Mouse (Mus musculus) megakaryocyte, embryonic 14.5 days (primary cell): Measurements from ENCODE around the gene Slc17a4. TPM values are rescaled to one million over a fixed set of nuclear protein-coding genes. Genes with fewer than 3 reads are reported as not detected.

Experiments used
- H3K27me3 ChIP-seq: replicated peaks from 2 replicates; pipeline ENCODE3; 2012; ENCODE audit warnings: inconsistent platforms
- H3K36me3 ChIP-seq: replicated peaks from 2 replicates; pipeline ENCODE3; 2012; ENCODE audit warnings: low read length, inconsistent platforms, mixed read lengths
- H3K4me1 ChIP-seq: 2 replicates; pipeline ENCODE4 v1.6.1; 2012; ENCODE audit warnings: inconsistent platforms
- H3K4me3 ChIP-seq: replicated peaks from 2 replicates; pipeline ENCODE3; 2012; ENCODE audit warnings: moderate library complexity, mild to moderate bottlenecking, inconsistent platforms
- H3K9me3 ChIP-seq: 2 replicates; pipeline ENCODE4 v1.6.1; 2012; ENCODE audit warnings: inconsistent platforms
- FLI1 ChIP-seq: IDR thresholded peaks from 2 replicates; pipeline ENCODE4 v1.6.1; 2012; ENCODE audit warnings: low read length, inconsistent platforms, mixed read lengths
- GATA1 ChIP-seq: IDR thresholded peaks from 3 replicates; pipeline ENCODE4 v1.6.1; 2012; ENCODE audit warnings: mixed read lengths, low read length, inconsistent platforms, borderline replicate concordance
- polyA plus RNA-seq: library from polyadenylated mRNA; stranded (reverse); fragments of >175 nt; gene quantifications from 2 replicates; pipeline ENCODE4 v1.2.3, GENCODE M21; 2012; ENCODE audit warnings: low replicate concordance; ENCODE audit not compliant: insufficient read depth

The Slc17a4 gene
- polyA plus RNA-seq, 1 experiment = not detected

- H3K4me3 ChIP-seq = no peak overlapping the region
- no peaks in the 10 kb centered on the region for H3K36me3 ChIP-seq
- H3K4me1 ChIP-seq = peaks cover 2% of the 10 kb centered on the region; the same call in 1 of the 2 replicates
- H3K9me3 ChIP-seq = no peaks in the 10 kb centered on the region
- TF ChIP-seq FLI1 (no peak), GATA1 (no peak)
- H3K27me3 ChIP-seq = peaks cover 17% of the 10 kb centered on the region
These were observed 45.8 kb downstream of the Slc17a4 start for GRCm38 (mm10) chr13:23868790-23869533.

- TF ChIP-seq GATA1 (no peak), FLI1 (no peak)
- Histone ChIP-seq H3K4me3 (no peak within 1 kb of the TSS), H3K27me3 (peaks cover 17% of the 10 kb centered on the region), H3K36me3 (no peaks in the 10 kb centered on the region), H3K9me3 (no peaks in the 10 kb centered on the region), H3K4me1 (peaks cover 7% of the 10 kb centered on the region; the same call in 1 of the 2 replicates)
These were observed 47.4 kb downstream of the Slc17a4 start, which contains the start of gene Slc17a1 for GRCm38 (mm10) chr13:23867405-23867804. Gene Slc17a1, plus strand, starts transcription at chr13:23867750.

GRCm38 (mm10) chr13:23867000-23867399, 47.8 kb downstream of the Slc17a4 start:
- no peak overlapping the region for H3K4me3 ChIP-seq
- peaks cover 17% of the 10 kb centered on the region for H3K27me3 ChIP-seq
- no peak for TF ChIP-seq FLI1
- no peak for TF ChIP-seq GATA1
- H3K36me3 ChIP-seq = no peaks in the 10 kb centered on the region
- H3K9me3 ChIP-seq = no peaks in the 10 kb centered on the region
- H3K4me1 ChIP-seq = peaks cover 7% of the 10 kb centered on the region; the same call in 1 of the 2 replicates

GRCm38 (mm10) chr13:23866086-23866710, 48.6 kb downstream of the Slc17a4 start:
- Histone ChIP-seq H3K4me1 (peaks cover 7% of the 10 kb centered on the region; the same call in 1 of the 2 replicates), H3K36me3 (no peaks in the 10 kb centered on the region), H3K4me3 (no peak overlapping the region), H3K9me3 (no peaks in the 10 kb centered on the region), H3K27me3 (peaks cover 17% of the 10 kb centered on the region)
- TF ChIP-seq GATA1 (no peak), FLI1 (no peak)

- Histone ChIP-seq H3K4me3 (no peak overlapping the region), H3K27me3 (peaks cover 18% of the 10 kb centered on the region), H3K9me3 (no peaks in the 10 kb centered on the region), H3K4me1 (peaks cover 7% of the 10 kb centered on the region; the same call in 1 of the 2 replicates), H3K36me3 (no peaks in the 10 kb centered on the region)
- TF ChIP-seq FLI1 (no peak), GATA1 (no peak)
These were observed 50.1 kb downstream of the Slc17a4 start for GRCm38 (mm10) chr13:23864711-23865110.

GRCm38 (mm10) chr13:23861815-23862214, 53.0 kb downstream of the Slc17a4 start:
- Histone ChIP-seq H3K36me3 (no peaks in the 10 kb centered on the region), H3K9me3 (no peaks in the 10 kb centered on the region), H3K4me1 (peaks cover 7% of the 10 kb centered on the region; the same call in 1 of the 2 replicates), H3K27me3 (peaks cover 27% of the 10 kb centered on the region), H3K4me3 (no peak overlapping the region)
- no peak for TF ChIP-seq GATA1
- no peak for TF ChIP-seq FLI1

GRCm38 (mm10) chr13:23856401-23856800, 58.4 kb downstream of the Slc17a4 start:
- Histone ChIP-seq H3K27me3 (peaks cover 21% of the 10 kb centered on the region), H3K4me1 (no peaks in the 10 kb centered on the region), H3K36me3 (no peaks in the 10 kb centered on the region), H3K4me3 (no peak overlapping the region), H3K9me3 (no peaks in the 10 kb centered on the region)
- TF ChIP-seq GATA1 = no peak
- no peak for TF ChIP-seq FLI1

GRCm38 (mm10) chr13:23849299-23849698, 65.5 kb downstream of the Slc17a4 start:
- peaks cover 6% of the 10 kb centered on the region for H3K27me3 ChIP-seq
- no peaks in the 10 kb centered on the region for H3K36me3 ChIP-seq
- H3K9me3 ChIP-seq = no peaks in the 10 kb centered on the region
- TF ChIP-seq FLI1 (no peak), GATA1 (no peak)
- H3K4me3 ChIP-seq = no peak overlapping the region
- no peaks in the 10 kb centered on the region for H3K4me1 ChIP-seq

Other genes with a start within 250 kb of the Slc17a4 start
- 3.6 and 4.7 TPM in 2 replicates for gene Hist1h2ac, start 231.1 kb downstream of the Slc17a4 start, polyA plus RNA-seq
- gene Hist1h2bc, start 230.8 kb downstream of the Slc17a4 start, polyA plus RNA-seq = 148 and 151 TPM in 2 replicates
- not detected in 2 replicates for gene Hist1h1t, start 219.2 kb downstream of the Slc17a4 start, polyA plus RNA-seq
- 4.0 and 19.8 TPM in 2 replicates for gene Hist1h4c, start 216.6 kb downstream of the Slc17a4 start, polyA plus RNA-seq
- 10.7 TPM in 1 of 2 replicates, not detected in the other for gene Hfe, start 204.2 kb downstream of the Slc17a4 start, polyA plus RNA-seq
- 353 and 402 TPM in 2 replicates for gene Hist1h1c, start 176.2 kb downstream of the Slc17a4 start, polyA plus RNA-seq
- gene Hist1h3c, start 169.4 kb downstream of the Slc17a4 start, polyA plus RNA-seq = 12.6 TPM in 1 of 2 replicates, not detected in the other
- 7.4 TPM in 1 of 2 replicates, not detected in the other for gene Hist1h2bb, start 168.3 kb downstream of the Slc17a4 start, polyA plus RNA-seq
- gene Hist1h2ab, start 163.9 kb downstream of the Slc17a4 start, polyA plus RNA-seq = 16.0 and 17.5 TPM in 2 replicates
- gene Hist1h3b, start 162.7 kb downstream of the Slc17a4 start, polyA plus RNA-seq = 9.9 and 14.5 TPM in 2 replicates
- gene Hist1h4b, start 158.0 kb downstream of the Slc17a4 start, polyA plus RNA-seq = 17.4 and 40.7 TPM in 2 replicates
- gene Hist1h4a, start 153.8 kb downstream of the Slc17a4 start, polyA plus RNA-seq = 30.3 and 45.4 TPM in 2 replicates
- gene Hist1h3a, start 152.6 kb downstream of the Slc17a4 start, polyA plus RNA-seq = 6.6 and 7.4 TPM in 2 replicates
- gene Hist1h1a, start 151.3 kb downstream of the Slc17a4 start, polyA plus RNA-seq = 3.3 and 3.5 TPM in 2 replicates
- gene Trim38, start 145.1 kb downstream of the Slc17a4 start, polyA plus RNA-seq = not detected in 2 replicates
- gene Slc17a2, start 108.0 kb downstream of the Slc17a4 start, polyA plus RNA-seq = not detected in 2 replicates
- gene Slc17a3, start 75.6 kb downstream of the Slc17a4 start, polyA plus RNA-seq = not detected in 2 replicates
- gene Slc17a1, start 47.3 kb downstream of the Slc17a4 start, polyA plus RNA-seq = not detected in 2 replicates
- gene Hist1h2ba, start 19.1 kb upstream of the Slc17a4 start, polyA plus RNA-seq = not detected in 2 replicates
- not detected in 2 replicates for gene Hist1h2aa, start 19.5 kb upstream of the Slc17a4 start, polyA plus RNA-seq
- gene Scgn, start 76.2 kb upstream of the Slc17a4 start, polyA plus RNA-seq = not detected in 2 replicates